Mouse (Mus musculus) forelimb bud, embryonic 11.5 days (tissue): ENCODE measurements around the gene Gm11397.
"Not testable (repeated sequence)": the region's sequence is repeated elsewhere in the genome, so short reads cannot be mapped to it uniquely, and the experiment has no call there.

Experiments used
- DNase-seq: peaks from one replicate; pipeline ENCODE4 v3.0.0-alpha.2; 2012; ENCODE audit warnings: low read depth, low spot score

Gene Gm11397

DNA sequence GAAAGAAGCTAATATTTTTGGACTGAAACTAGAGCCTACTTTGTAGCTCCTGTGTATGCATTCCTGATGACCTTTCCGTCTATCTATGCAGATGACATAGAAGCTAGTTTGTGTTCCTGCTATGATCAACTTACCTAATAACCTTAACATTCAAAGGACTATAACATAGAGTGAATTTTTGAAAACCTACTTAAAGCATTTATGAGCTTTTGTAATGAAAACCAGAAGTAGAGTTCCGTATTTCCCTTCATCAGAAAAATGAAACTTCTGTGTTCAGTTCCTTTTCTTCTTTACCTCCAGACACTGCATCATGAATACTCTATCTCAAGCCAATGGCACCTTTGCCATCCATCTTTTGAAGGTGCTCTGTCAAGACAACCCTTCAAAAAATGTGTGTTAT is at the start of gene Gm11397:
Gene Gm11397 (plus strand): TSS at position 301 of the 400 bp plus-strand sequence.
- not testable (repeated sequence) for DNase-seq

DNA sequence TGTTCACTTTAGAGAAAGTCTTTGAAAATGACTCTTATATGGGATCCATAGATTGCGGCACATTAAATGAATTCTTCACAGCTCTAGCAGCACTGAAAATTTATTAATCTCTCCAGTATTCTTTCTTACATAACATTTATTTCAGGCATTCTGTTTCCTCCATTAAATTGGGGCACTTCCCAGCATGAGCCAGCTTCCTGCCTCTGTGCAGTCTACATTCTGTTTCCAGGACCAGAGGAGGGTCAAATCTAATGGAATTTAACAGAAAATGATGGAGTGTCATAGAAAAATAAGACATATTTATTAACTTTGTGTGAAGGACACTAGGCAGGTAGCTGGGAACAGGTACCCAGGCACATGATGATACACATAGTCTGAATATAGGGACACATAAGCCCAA is 38.9 kb upstream of the Gm11397 start:
- not testable (repeated sequence) for DNase-seq

DNA sequence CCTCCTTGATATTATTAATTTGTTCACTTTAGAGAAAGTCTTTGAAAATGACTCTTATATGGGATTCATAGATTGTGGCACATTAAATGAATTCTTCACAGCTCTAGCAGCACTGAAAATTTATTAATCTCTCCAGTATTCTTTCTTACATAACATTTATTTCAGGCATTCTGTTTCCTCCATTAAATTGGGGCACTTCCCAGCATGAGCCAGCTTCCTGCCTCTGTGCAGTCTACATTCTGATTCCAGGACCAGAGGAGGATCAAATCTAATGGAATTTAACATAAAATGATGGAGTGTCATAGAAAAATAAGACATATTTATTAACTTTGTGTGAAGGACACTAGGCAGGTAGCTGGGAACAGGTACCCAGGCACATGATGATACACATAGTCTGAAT is 37.2 kb downstream of the Gm11397 start:
- DNase-seq, result not testable (repeated sequence)
